Mouse (Mus musculus) testis, adult 2 months (tissue): Measurements from ENCODE around the gene Rasgrp1. TPM values are rescaled to one million over a fixed set of nuclear protein-coding genes. Genes with fewer than 3 reads are reported as not detected.
A peak's percentile ranks its signal among the peaks of the same experiment; 100 is the strongest.

Experiments used
- H3K27ac ChIP-seq: fragments of 200-500 bp; 2 replicates; pipeline ENCODE4 v1.5.1; 2012; ENCODE audit warnings: low read depth, low read length; ENCODE audit not compliant: control insufficient read depth, insufficient read depth
- H3K27me3 ChIP-seq: fragments of 200-500 bp; 2 replicates; pipeline ENCODE4 v1.6.1; 2012; ENCODE audit warnings: mild to moderate bottlenecking, low read length, moderate library complexity; ENCODE audit not compliant: control insufficient read depth, insufficient read depth
- H3K36me3 ChIP-seq: fragments of 200-500 bp; 2 replicates; pipeline ENCODE4 v1.6.1; 2012; ENCODE audit warnings: mild to moderate bottlenecking, low read length; ENCODE audit not compliant: control insufficient read depth, insufficient read depth
- H3K4me1 ChIP-seq: fragments of 200-500 bp; 2 replicates; pipeline ENCODE4 v1.6.1; 2012; ENCODE audit warnings: low read length; ENCODE audit not compliant: control insufficient read depth, insufficient read depth
- H3K4me3 ChIP-seq: fragments of 200-500 bp; 2 replicates; pipeline ENCODE4 v1.5.1; 2012; ENCODE audit warnings: low read depth, mild to moderate bottlenecking, low read length, moderate library complexity, mixed read lengths; ENCODE audit not compliant: control insufficient read depth
- CTCF ChIP-seq: fragments of 200-500 bp; IDR thresholded peaks from 2 replicates; pipeline ENCODE4 v1.5.1; 2012; ENCODE audit warnings: low read depth, mild to moderate bottlenecking, inconsistent platforms, low read length, moderate library complexity; ENCODE audit not compliant: control insufficient read depth, insufficient read depth, insufficient replicate concordance
- POLR2A ChIP-seq: fragments of 200-500 bp; IDR thresholded peaks from 2 replicates; pipeline ENCODE4 v1.6.1; 2012; ENCODE audit warnings: low read depth, mild to moderate bottlenecking, inconsistent platforms, low read length, moderate library complexity; ENCODE audit not compliant: control insufficient read depth
- polyA plus RNA-seq: library from polyadenylated mRNA; depleted of rRNA; stranded (reverse); fragments of >200 nt; gene quantifications from 2 replicates; pipeline ENCODE4 v1.2.3, GENCODE M21; 2012

The Rasgrp1 gene
- polyA plus RNA-seq, 1 experiment = 0.09 TPM

- no peak overlapping the region for H3K27ac ChIP-seq
- TF ChIP-seq CTCF (peak; percentile 80; the same call in 1 of the 2 replicates), POLR2A (no peak)
- no peak overlapping the region for H3K4me3 ChIP-seq
- no peaks in the 10 kb centered on the region for H3K27me3 ChIP-seq
- H3K36me3 ChIP-seq = no peaks in the 10 kb centered on the region; the same call in 1 of the 2 replicates
- no peaks in the 10 kb centered on the region for H3K4me1 ChIP-seq
Measured at GRCm38 (mm10) chr2:117263786-117264408, 78.9 kb downstream of the Rasgrp1 start.

- Histone ChIP-seq H3K27ac (no peak overlapping the region), H3K27me3 (no peaks in the 10 kb centered on the region), H3K4me3 (no peak overlapping the region), H3K36me3 (no peaks in the 10 kb centered on the region; the same call in 1 of the 2 replicates), H3K4me1 (no peaks in the 10 kb centered on the region)
- TF ChIP-seq CTCF (no peak), POLR2A (no peak)
Measured at GRCm38 (mm10) chr2:117262184-117262583, 80.6 kb downstream of the Rasgrp1 start.

- TF ChIP-seq POLR2A (no peak), CTCF (no peak)
- H3K4me3 ChIP-seq = no peak overlapping the region
- H3K4me1 ChIP-seq = no peaks in the 10 kb centered on the region
- no peaks in the 10 kb centered on the region; the same call in 1 of the 2 replicates for H3K36me3 ChIP-seq
- no peaks in the 10 kb centered on the region for H3K27me3 ChIP-seq
- H3K27ac ChIP-seq = no peak overlapping the region
Measured at GRCm38 (mm10) chr2:117257617-117258016, 85.2 kb downstream of the Rasgrp1 start.

GRCm38 (mm10) chr2:117255415-117255814 is 87.4 kb downstream of the Rasgrp1 start:
- TF ChIP-seq CTCF (no peak), POLR2A (no peak)
- Histone ChIP-seq H3K4me3 (no peak overlapping the region), H3K36me3 (no peaks in the 10 kb centered on the region), H3K4me1 (peaks cover 1% of the 10 kb centered on the region; the same call in 1 of the 2 replicates), H3K27ac (no peak overlapping the region), H3K27me3 (no peaks in the 10 kb centered on the region)

GRCm38 (mm10) chr2:117250001-117250510 is 92.7 kb downstream of the Rasgrp1 start:
- TF ChIP-seq POLR2A (no peak), CTCF (no peak)
- Histone ChIP-seq H3K36me3 (no peaks in the 10 kb centered on the region), H3K4me1 (peaks cover 5% of the 10 kb centered on the region; the same call in 1 of the 2 replicates)

GRCm38 (mm10) chr2:117249255-117250000 is 93.4 kb downstream of the Rasgrp1 start, which contains the start of gene Fam98b:
TSS of gene Fam98b (plus strand) at chr2:117249739.
- no peaks in the 10 kb centered on the region for H3K27me3 ChIP-seq
- H3K4me3 ChIP-seq = peak within 1 kb of the TSS; percentile 100
- peak within 1 kb of the TSS; percentile 98 for H3K27ac ChIP-seq
- H3K36me3 ChIP-seq = no peaks in the 10 kb centered on the region
- H3K4me1 ChIP-seq = peaks cover 5% of the 10 kb centered on the region; the same call in 1 of the 2 replicates
- TF ChIP-seq CTCF = no peak
- TF ChIP-seq POLR2A = peak; percentile 57

More at GRCm38 (mm10) chr2:117250001-117250510, 92.7 kb downstream of the Rasgrp1 start:
- peak overlapping the region; percentile 98 for H3K27ac ChIP-seq
- peak overlapping the region; percentile 100 for H3K4me3 ChIP-seq
- H3K27me3 ChIP-seq = no peaks in the 10 kb centered on the region

- no peak overlapping the region for H3K4me3 ChIP-seq
- H3K27ac ChIP-seq = no peak overlapping the region
- H3K4me1 ChIP-seq = no peaks in the 10 kb centered on the region
- no peaks in the 10 kb centered on the region for H3K27me3 ChIP-seq
- no peaks in the 10 kb centered on the region for H3K36me3 ChIP-seq
- TF ChIP-seq CTCF (no peak), POLR2A (no peak)
Measured at GRCm38 (mm10) chr2:117241953-117242352, 100.8 kb downstream of the Rasgrp1 start.

GRCm38 (mm10) chr2:117231257-117231656 is 111.5 kb downstream of the Rasgrp1 start:
- peak; percentile 90 for TF ChIP-seq CTCF
- no peak for TF ChIP-seq POLR2A
- no peak overlapping the region for H3K27ac ChIP-seq
- no peaks in the 10 kb centered on the region for H3K27me3 ChIP-seq
- H3K4me1 ChIP-seq = peaks cover 5% of the 10 kb centered on the region; the same call in 1 of the 2 replicates
- no peaks in the 10 kb centered on the region for H3K36me3 ChIP-seq
- H3K4me3 ChIP-seq = peak overlapping the region; percentile 22
